Mouse (Mus musculus) brain, adult 10 weeks (tissue): Measurements from ENCODE around the gene Ddr1. TPM values are rescaled to one million over a fixed set of nuclear protein-coding genes. Genes with fewer than 3 reads are reported as not detected.

Experiments
- polyA plus RNA-seq: library from polyadenylated mRNA; stranded (reverse); fragments of 350-450 nt; fragmentation: Illumina TruSeq; extraction: RNeasy Lipid Tissue Mini Kit (QIAGEN cat#74804); gene quantifications from one replicate; pipeline ENCODE4 v1.2.3, GENCODE M21; 2015; ENCODE audit warnings: low read depth, low replicate concordance

The Ddr1 gene
- 52.9 TPM for polyA plus RNA-seq

GRCm38 (mm10) chr17:35704621-35705464 lies at the start of gene Ddr1:
TSS of gene Ddr1 (minus strand) at chr17:35704621.

DNA sequence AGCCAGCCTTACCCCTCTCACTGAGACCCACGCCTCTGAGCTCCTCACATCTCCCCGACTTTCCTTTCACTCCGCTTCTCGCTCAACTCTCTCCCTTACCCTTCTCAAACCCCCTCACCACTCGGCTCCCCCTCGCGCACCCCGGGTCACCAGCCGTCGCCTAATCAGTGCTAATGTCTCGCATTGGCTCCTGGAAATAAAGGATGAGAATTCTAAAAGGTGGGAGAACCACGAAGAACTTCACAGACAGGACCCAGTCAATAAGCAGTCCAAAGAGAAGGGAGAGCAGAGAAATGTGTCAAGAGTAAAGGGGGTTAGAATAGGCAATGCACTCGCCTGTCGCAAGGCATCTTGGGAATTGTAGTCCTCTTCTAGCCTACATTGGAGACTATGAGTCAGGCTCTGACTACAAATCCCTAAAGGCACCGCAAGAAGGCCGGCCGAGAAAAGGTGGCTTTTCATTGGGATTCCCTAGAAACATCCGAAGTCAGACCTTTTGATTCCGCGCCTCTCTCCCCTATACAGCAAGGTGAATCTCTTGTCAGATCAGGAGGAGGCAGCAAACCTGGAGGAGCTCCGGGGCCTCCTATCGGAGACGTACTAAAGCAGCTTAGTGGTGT lies 30.9 kb downstream of the Ddr1 start, which contains the start of gene Gtf2h4:
Gene Gtf2h4, minus strand, starts transcription at position 324 of the 620 bp plus-strand sequence.

DNA sequence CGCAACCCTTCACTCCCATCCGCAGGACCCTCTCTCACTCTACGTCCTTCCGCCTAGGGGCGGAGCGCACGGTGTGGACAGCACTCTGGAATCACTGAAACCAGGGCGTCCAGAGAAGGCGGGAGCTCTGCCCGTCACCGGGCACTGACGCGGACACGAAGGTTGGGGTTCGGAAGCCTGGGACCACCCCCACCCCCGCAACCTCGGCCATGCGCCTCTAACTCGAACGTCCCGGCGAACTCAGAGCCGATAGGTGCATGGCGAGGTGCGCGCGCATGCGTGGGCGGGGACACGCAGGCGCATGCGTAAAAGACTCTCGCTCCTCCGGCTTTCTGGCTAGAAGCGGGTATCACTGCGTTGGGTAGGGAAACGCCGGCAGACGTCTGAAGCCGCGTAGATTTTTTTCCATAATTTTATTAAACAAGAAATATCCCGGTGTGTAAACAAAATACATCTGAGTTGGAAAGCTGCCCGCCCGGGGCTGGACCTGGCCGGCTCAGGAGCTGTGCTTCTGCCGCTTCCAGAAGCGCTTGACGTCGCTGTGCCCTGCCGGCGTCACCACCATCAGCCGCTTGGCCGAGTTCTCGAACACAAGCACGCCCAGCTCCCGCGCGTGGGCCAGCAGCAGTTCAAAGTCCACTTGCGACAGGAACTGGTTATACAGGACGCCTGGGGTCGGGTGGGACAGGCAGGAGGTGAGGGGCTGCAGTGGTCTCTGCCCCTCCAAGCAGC lies 36.9 kb downstream of the Ddr1 start, which contains the start of gene Vars2:
Gene Vars2, minus strand, starts transcription at position 259 of the 732 bp plus-strand sequence.

GRCm38 (mm10) chr17:35643609-35644236 lies 60.7 kb downstream of the Ddr1 start, which contains the start of gene Mucl3:
TSS of gene Mucl3 (minus strand) at chr17:35643695.

Other genes starting within 250 kb of the Ddr1 start
- gene H2-Q10, start 234.5 kb downstream of the Ddr1 start, polyA plus RNA-seq = not detected
- not detected for gene Pou5f1, start 198.6 kb downstream of the Ddr1 start, polyA plus RNA-seq
- gene Tcf19, start 187.8 kb downstream of the Ddr1 start, polyA plus RNA-seq = 7.8 TPM
- gene Cchcr1, start 187.5 kb downstream of the Ddr1 start, polyA plus RNA-seq = 4.6 TPM
- gene Psors1c2, start 171.4 kb downstream of the Ddr1 start, polyA plus RNA-seq = 0.61 TPM
- gene Cdsn, start 152.5 kb downstream of the Ddr1 start, polyA plus RNA-seq = 1.4 TPM
- not detected for gene 2300002M23Rik, start 137.2 kb downstream of the Ddr1 start, polyA plus RNA-seq
- not detected for gene Sfta2, start 103.1 kb downstream of the Ddr1 start, polyA plus RNA-seq
- not detected for gene Gm9573, start 78.0 kb downstream of the Ddr1 start, polyA plus RNA-seq
- not detected for gene Mucl3, start 60.9 kb downstream of the Ddr1 start, polyA plus RNA-seq
- gene Vars2, start 37.0 kb downstream of the Ddr1 start, polyA plus RNA-seq = 20.2 TPM
- gene Gtf2h4, start 30.9 kb downstream of the Ddr1 start, polyA plus RNA-seq = 19.8 TPM
- 14.8 TPM for gene Ier3, start 117.1 kb upstream of the Ddr1 start, polyA plus RNA-seq
- gene Flot1, start 118.6 kb upstream of the Ddr1 start, polyA plus RNA-seq = 140 TPM
- gene Tubb5, start 133.7 kb upstream of the Ddr1 start, polyA plus RNA-seq = 402 TPM
- gene Mdc1, start 136.9 kb upstream of the Ddr1 start, polyA plus RNA-seq = 7.9 TPM
- gene Nrm, start 156.7 kb upstream of the Ddr1 start, polyA plus RNA-seq = 3.0 TPM
- 8.6 TPM for gene Ppp1r18, start 161.0 kb upstream of the Ddr1 start, polyA plus RNA-seq
- 27.2 TPM for gene Dhx16, start 175.2 kb upstream of the Ddr1 start, polyA plus RNA-seq
- gene 2310061I04Rik, start 192.8 kb upstream of the Ddr1 start, polyA plus RNA-seq = 90.2 TPM
- 53.4 TPM for gene Atat1, start 205.5 kb upstream of the Ddr1 start, polyA plus RNA-seq
- gene Mrps18b, start 211.8 kb upstream of the Ddr1 start, polyA plus RNA-seq = 53.1 TPM
- 30.3 TPM for gene Ppp1r10, start 211.8 kb upstream of the Ddr1 start, polyA plus RNA-seq